In genomic region chr11:69503863-69504280, GRCm38 (mm10) we compare ENCODE assay signal across 11 mouse cellular contexts. TPM values are rescaled to one million over a fixed set of nuclear protein-coding genes. Genes with fewer than 3 reads are reported as not detected.
DNase-seq lines count a peak whose midpoint lies in the region; ATAC-seq and TF ChIP-seq lines count a peak whose summit lies in the region.
"Had no signal": no experiment of that assay in that cellular context is flagged by ENCODE, and none has a peak within 500 bp of the region (broad histone marks: within the 10 kb centered on the region; RNA-seq: fewer than 3 reads in every experiment).

No protein-coding gene starts in this region.

- peak; percentile 27 to 32 for DNase-seq in lung, adult 18-20 months
- DNase-seq in lung, adult 2 months, result no peak
- DNase-seq in heart, adult 9 months (ENCODE audit: low spot score in 2 of 2), result peak; percentile 65 to 83
- DNase-seq in large intestine, adult 2 months (ENCODE audit: low read depth, low spot score), result peak; percentile 52
- DNase-seq in testis, postnatal 14 days (ENCODE audit: low spot score), result peak; percentile 27
- DNase-seq in left cerebral cortex, adult 18-20 months (ENCODE audit: low spot score in 2 of 2), result no peak
- DNase-seq in frontal cortex, postnatal 36 days (ENCODE audit: low spot score in 2 of 2), result no peak

- H3K4me1 ChIP-seq in lung, adult 2 months (ENCODE audit: control insufficient read depth, insufficient read depth, low read length), result peaks cover 10% of the 10 kb centered on the region

- WGBS in lung, adult 2 months, result 39% methylated on average over 4 of the region's 4 CpGs
- 19% methylated on average over 4 of the region's 4 CpGs for WGBS in large intestine, adult 2 months

- no peak for TF ChIP-seq CTCF in lung, adult 2 months (IDR thresholded peaks at IDR 0.05; ENCODE audit: insufficient read depth, low read length)

- TF ChIP-seq POLR2A in lung, adult 2 months (IDR thresholded peaks at IDR 0.05; ENCODE audit: borderline replicate concordance, extremely low read depth, low read depth, low read length), result no peak

- ATAC-seq in activated CD4-positive, CD25-positive, alpha-beta regulatory T cell, adult 4 months, result no peak
- ATAC-seq: hindbrain, postnatal 0 days; Patski had no signal

- no peak overlapping the region for H3K4me3 ChIP-seq in lung, adult 2 months (replicated peaks; ENCODE audit: extremely low read depth, low read depth, low read length)
- H3K4me3 ChIP-seq: erythroblast, embryonic 14.5 days had no signal

RNA-seq across cellular contexts. Expression of gene Dnah2, which starts 45.0 kb away (rescaled TPM):
- 3.1 TPM in 2 replicates for polyA plus RNA-seq in lung, adult 2 months (2012; rRNA removed)
- polyA plus RNA-seq in large intestine, adult 2 months (2012; rRNA removed), result 0.12 and 0.29 TPM in 2 replicates
- 1 to 10 TPM; 2.2 to 3.7 TPM for total RNA-seq in left cerebral cortex, adult 18-20 months (2021)
- polyA plus RNA-seq in activated CD4-positive, CD25-positive, alpha-beta regulatory T cell, adult 4 months (2017; shearing (Covaris generic)), result under 1 TPM in 1 of 2 experiments, not detected in 1; 0.19 TPM
- polyA plus RNA-seq: erythroblast, embryonic 14.5 days had no signal

RNA-seq across cellular contexts. Expression of gene Efnb3, which starts 56.1 kb away (rescaled TPM):
- 0.88 and 1.0 TPM in 2 replicates for polyA plus RNA-seq in lung, adult 2 months (2012; rRNA removed)
- 1.1 and 2.1 TPM in 2 replicates for polyA plus RNA-seq in large intestine, adult 2 months (2012; rRNA removed)
- total RNA-seq in left cerebral cortex, adult 18-20 months (2021), result 10 to 100 TPM; 51.9 to 65.6 TPM
- polyA plus RNA-seq in activated CD4-positive, CD25-positive, alpha-beta regulatory T cell, adult 4 months (2017; shearing (Covaris generic)), result under 1 TPM in 1 of 2 experiments, not detected in 1; 0.17 TPM

Comparison
In these comparisons a context has a peak if more than half of its experiments do, and no peak if none do; other contexts are left out.
1. DNase-seq: peak in lung, adult 18-20 months (2 of 2), heart, adult 9 months (2 of 2), large intestine, adult 2 months (single experiment) and testis, postnatal 14 days (single experiment); none in lung, adult 2 months (single experiment), left cerebral cortex, adult 18-20 months (0 of 2) and frontal cortex, postnatal 36 days (0 of 2).